Mouse (Mus musculus) kidney, postnatal 10 days (tissue): ENCODE data around the gene Eno3.
A peak's percentile ranks its signal among the peaks of the same experiment; 100 is the strongest.

Source experiments
- DNase-seq: peaks from one replicate; pipeline ENCODE4 v3.0.0; 2021; ENCODE audit warnings: mixed read lengths

Eno3 gene

GRCm38 (mm10) chr11:70683640-70684039 is 26.6 kb downstream of the Eno3 start:
- peak; percentile 7 for DNase-seq

GRCm38 (mm10) chr11:70686901-70687566 is 30.0 kb downstream of the Eno3 start:
- DNase-seq, result peak; percentile 61

- DNase-seq, result peak; percentile 96
Observed at GRCm38 (mm10) chr11:70687601-70688199, 30.7 kb downstream of the Eno3 start, which contains the start of gene Camta2. TSS of gene Camta2 (minus strand) at chr11:70688105.

GRCm38 (mm10) chr11:70688372-70688771 is 31.4 kb downstream of the Eno3 start:
- DNase-seq, result no peak

- peak; percentile 57 for DNase-seq
Observed at GRCm38 (mm10) chr11:70689578-70689977, 32.6 kb downstream of the Eno3 start.

GRCm38 (mm10) chr11:70693504-70693903 is 36.5 kb downstream of the Eno3 start:
- no peak for DNase-seq

GRCm38 (mm10) chr11:70697376-70697775 is 40.4 kb downstream of the Eno3 start:
- DNase-seq, result no peak

GRCm38 (mm10) chr11:70699051-70699450 is 42.0 kb downstream of the Eno3 start:
- no peak for DNase-seq

- DNase-seq, result peak; percentile 97
Observed at GRCm38 (mm10) chr11:70699722-70700556, 42.9 kb downstream of the Eno3 start, which contains the start of the genes Inca1 and Kif1c. TSS of gene Inca1 (minus strand) at chr11:70700155. TSS of gene Kif1c (plus strand) at chr11:70700548.

- DNase-seq, result peak; percentile 86
Observed at GRCm38 (mm10) chr11:70700613-70701012, 43.6 kb downstream of the Eno3 start.

- DNase-seq, result peak; percentile 34
Observed at GRCm38 (mm10) chr11:70701221-70701955, 44.4 kb downstream of the Eno3 start.

GRCm38 (mm10) chr11:70701984-70702733 is 45.2 kb downstream of the Eno3 start:
- DNase-seq, result no peak

GRCm38 (mm10) chr11:70702781-70703180 is 45.8 kb downstream of the Eno3 start:
- DNase-seq, result no peak

- DNase-seq, result no peak
Observed at GRCm38 (mm10) chr11:70706127-70706526, 49.1 kb downstream of the Eno3 start.

- no peak for DNase-seq
Observed at GRCm38 (mm10) chr11:70711026-70711425, 54.0 kb downstream of the Eno3 start.
